Mouse (Mus musculus): Measurements from ENCODE around the gene Mrpl44.

Mrpl44 gene

GRCm38 (mm10) chr1:79775927-79776458, at the start of gene Mrpl44, which contains the start of gene Wdfy1:
Gene Mrpl44 (plus strand): TSS chr1:79776018.
Gene Wdfy1 (minus strand): TSS chr1:79776143.
- DNase-seq (ENCODE audit: low read depth, low spot score): peak; percentile 79

- no peak for DNase-seq (ENCODE audit: low read depth, low spot score)
These were observed 41.0 kb upstream of the Mrpl44 start for GRCm38 (mm10) chr1:79734794-79735193.

GRCm38 (mm10) chr1:79736408-79736807, 39.4 kb upstream of the Mrpl44 start:
- no peak for DNase-seq (ENCODE audit: low read depth, low spot score)

GRCm38 (mm10) chr1:79739726-79740125, 36.1 kb upstream of the Mrpl44 start:
- no peak for DNase-seq (ENCODE audit: low read depth, low spot score)

DNA sequence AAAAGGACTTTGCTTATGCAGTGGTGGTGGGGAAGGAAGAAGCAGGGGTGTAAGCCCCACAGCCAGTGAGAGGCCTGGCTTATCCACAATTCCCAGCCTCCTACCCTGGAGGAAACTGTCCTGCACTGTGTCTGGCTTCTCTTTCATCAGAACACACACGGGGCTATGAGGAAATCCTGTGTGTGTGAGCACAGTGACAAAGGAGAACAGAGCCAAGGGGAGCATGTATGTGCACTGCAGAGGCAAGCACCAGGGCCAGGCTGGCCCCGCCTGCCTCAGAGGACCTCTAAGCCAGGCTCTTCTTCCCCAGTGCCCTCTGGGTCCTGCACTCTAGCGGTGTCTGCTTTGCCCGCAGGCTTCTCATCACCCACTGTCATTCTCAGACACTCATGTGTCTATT, 34.8 kb upstream of the Mrpl44 start:
- DNase-seq (ENCODE audit: low read depth, low spot score): no peak

DNA sequence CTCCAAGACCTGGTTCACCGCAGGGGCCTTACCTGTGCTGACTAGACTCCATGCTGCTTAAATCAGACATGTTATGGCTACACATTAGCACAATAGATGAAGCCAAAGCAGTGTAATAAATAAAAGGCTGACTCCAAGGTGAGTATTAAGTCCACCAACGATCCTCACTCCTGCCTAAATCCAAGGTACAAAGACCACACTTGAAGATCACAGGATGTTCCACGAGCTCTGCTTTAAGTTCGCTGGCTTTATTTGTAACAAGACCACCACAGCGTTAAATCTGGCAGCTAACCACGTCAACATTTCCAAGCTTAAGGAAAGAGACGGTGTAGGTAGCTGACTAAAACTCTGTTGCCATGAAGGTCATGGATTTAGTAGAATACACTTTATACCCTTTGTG, 32.9 kb upstream of the Mrpl44 start:
- DNase-seq (ENCODE audit: low read depth, low spot score): no peak

DNA sequence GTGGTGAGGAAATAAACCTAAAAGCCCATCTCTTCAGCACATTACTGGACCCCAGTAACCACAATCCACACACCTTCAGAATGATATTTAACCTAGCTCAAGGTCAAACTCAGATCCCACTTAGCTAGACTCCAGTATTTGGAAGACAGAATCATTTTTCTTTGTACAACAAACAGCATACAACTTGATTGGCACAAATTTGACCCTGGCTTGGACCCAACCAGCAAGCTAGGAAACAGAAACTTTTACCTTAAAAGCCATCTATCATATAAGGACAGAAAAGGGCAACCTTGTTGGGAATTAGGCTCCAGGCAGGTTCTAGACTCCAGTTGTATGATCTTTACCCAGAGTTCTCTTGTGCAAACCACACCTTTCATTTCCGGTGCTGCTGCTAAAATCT, 32.4 kb upstream of the Mrpl44 start:
- no peak for DNase-seq (ENCODE audit: low read depth, low spot score)

DNA sequence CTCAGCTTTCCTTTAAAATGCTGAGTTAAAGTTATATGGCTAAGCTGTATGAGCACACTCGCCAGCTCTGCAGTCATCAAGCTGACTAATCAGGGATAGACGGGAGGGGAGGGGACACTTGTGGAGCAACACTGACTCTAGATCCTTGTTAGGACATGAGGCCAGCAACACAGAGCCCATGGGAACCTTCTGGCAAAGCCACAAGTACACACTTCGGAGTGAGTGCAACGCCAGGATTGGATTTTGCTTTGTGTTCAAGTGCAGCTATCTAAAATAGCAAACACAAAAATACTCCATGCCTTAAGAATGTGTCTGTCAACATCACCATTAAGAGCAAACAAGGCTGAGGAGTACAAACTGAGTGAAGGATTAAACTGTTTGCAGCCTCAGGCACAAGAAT, 29.8 kb upstream of the Mrpl44 start:
- DNase-seq (ENCODE audit: low read depth, low spot score): no peak

- DNase-seq (ENCODE audit: low read depth, low spot score): no peak
These were observed 24.6 kb upstream of the Mrpl44 start for GRCm38 (mm10) chr1:79751186-79751585.

GRCm38 (mm10) chr1:79752015-79752695, 23.7 kb upstream of the Mrpl44 start:
- DNase-seq (ENCODE audit: low read depth, low spot score): no peak

GRCm38 (mm10) chr1:79752714-79753340, 23.0 kb upstream of the Mrpl44 start:
- no peak for DNase-seq (ENCODE audit: low read depth, low spot score)

- DNase-seq (ENCODE audit: low read depth, low spot score): no peak
These were observed 22.4 kb upstream of the Mrpl44 start for GRCm38 (mm10) chr1:79753456-79753855.

DNA sequence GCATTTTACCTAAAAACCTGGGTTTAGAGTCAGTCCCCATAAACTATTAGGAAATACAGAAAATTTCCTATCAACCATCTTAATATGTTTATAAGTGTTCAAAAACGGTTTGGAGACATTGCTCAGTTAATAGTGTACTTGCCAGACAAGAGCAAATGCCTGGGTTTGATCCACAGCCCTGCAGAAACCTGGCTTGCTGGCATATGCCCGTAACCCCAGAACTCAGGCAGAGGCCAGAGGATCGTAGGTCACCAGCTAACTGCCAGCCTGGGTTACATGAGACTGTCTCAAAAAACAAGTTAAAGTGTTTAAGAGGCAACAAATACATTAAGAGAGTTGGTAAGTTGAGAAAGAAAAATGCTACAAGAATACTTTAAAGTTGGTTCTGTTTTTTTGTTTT, 20.9 kb upstream of the Mrpl44 start:
- no peak for DNase-seq (ENCODE audit: low read depth, low spot score)

DNA sequence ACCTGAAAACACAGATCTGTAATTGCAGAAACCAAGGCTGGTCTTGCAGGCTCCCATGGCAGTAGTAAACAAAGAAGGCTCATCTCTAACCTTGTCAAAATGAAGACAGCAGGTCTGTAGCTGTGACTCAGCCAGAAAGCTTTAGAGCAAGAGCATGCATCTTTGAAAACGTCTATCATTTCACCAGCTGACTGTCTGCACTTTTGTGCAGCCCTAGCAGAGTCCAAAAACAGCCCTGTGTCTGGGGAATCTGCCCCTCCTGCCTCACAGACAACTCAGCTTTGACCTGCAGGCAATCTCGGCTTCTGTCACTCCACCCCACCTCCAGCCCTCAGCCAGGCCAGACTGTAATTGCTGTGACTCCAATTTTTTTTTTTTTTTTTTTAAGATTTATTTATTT, 20.4 kb upstream of the Mrpl44 start:
- DNase-seq (ENCODE audit: low read depth, low spot score): no peak

- no peak for DNase-seq (ENCODE audit: low read depth, low spot score)
These were observed 19.4 kb upstream of the Mrpl44 start for GRCm38 (mm10) chr1:79756417-79756816.

DNA sequence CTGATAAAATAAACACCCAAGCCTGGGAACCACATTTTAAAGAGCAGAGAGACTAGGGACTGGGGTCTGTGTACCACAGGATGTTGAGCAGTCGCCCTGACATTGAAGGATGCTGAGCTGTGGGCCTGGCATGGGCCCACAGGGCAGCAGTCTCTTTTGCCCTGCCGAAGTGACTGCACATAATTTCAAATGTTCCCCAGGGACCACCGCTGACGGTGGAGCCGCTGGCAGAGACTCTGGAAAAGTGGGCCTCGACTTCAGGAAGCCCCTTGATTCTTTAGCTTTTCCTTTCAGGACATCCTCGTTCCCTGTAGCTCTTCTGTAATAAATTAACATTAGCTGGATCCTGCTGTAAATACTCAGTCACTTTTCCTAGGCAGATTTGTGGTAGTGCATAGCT, 18.7 kb upstream of the Mrpl44 start:
- DNase-seq (ENCODE audit: low read depth, low spot score): no peak

- no peak for DNase-seq (ENCODE audit: low read depth, low spot score)
These were observed 18.2 kb upstream of the Mrpl44 start for GRCm38 (mm10) chr1:79757597-79757996.

GRCm38 (mm10) chr1:79759006-79759405, 16.8 kb upstream of the Mrpl44 start:
- no peak for DNase-seq (ENCODE audit: low read depth, low spot score)

- DNase-seq (ENCODE audit: low read depth, low spot score): no peak
These were observed 16.3 kb upstream of the Mrpl44 start for GRCm38 (mm10) chr1:79759436-79759972.

DNA sequence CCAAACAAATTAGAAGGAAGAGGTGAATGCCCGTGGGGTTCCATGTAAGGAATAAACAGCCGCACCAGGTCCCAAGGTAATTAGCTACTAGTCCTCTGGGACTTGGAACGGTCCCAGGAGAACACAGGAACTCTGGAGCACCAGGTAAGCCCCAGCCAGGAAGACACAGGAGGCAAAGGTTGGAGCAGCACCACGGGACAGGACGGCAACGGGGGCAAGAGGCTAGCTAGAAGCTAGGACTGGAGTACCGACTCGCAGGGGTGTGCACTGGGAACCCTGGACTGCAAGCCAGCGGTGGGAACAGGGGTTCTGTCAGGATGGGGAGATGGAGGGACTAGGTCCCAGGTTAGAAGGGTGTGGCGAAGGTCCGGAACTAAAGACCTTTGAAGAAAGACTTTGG, 15.2 kb upstream of the Mrpl44 start:
- DNase-seq (ENCODE audit: low read depth, low spot score): no peak

DNA sequence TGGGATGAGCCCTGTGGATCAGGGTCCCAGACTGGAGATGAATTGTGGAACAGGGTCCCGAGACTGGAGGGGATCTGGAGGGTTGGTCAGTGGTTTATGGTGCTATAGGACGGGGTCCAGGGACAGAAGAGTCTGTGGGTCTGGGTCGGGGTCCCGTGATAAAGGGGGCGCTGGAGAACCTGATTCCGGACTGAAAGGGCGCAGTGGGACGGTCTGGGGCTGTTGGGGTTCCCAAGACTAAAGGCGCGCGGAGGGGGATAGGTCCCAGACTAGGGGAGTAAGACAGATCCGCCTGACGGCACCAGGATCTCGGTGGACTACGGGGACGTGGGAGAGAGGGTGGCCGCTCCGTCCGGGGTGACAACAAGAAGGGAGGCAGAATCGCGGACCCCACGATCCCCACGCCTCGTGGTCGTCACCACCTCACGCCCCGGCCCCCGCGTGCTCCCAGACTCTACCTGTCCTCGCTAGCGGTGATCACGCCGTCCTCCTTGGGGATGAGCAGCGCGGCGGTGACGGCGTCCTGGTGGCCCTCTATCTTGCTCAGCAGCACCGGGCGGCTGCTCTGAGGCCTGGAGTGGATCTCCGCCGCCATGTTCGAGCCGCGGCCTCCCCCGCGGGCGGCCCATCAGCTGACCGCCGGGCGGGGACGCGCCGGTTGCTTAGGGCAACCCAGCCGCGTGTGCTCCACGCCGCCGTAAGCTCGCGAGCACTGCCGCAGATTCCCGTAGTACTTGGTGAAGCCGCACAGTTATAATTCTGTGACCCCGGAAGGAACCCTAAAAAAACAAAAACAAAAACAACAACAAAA, 14.5 kb upstream of the Mrpl44 start:
- peak; percentile 61 for DNase-seq (ENCODE audit: low read depth, low spot score)

DNA sequence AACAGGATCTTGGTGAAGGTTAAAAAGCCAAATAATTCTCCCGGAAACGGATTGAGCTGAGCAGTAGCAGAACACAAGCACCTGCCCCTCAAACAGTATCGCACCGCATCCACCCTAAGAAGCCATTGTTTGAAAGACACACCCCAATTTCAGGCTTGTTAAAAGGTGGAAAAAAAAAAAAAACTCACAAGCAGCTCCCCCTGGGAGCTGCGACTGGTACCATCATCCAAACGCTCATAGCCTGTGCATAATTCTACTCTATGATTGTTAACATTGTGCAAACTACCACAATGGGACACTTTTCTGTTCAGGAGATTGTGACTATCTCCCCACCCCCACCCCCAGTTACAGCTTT, 13.9 kb upstream of the Mrpl44 start:
- DNase-seq (ENCODE audit: low read depth, low spot score): no peak

Measured in c-Kit-negative CD71-positive TER-119-positive erythroid progenitor cells, embryonic 14.5 days (primary cell).